Mouse (Mus musculus) hematopoietic stem cell, adult 5-6 weeks (primary cell): Measurements from ENCODE around the gene Cdkl3. TPM values are rescaled to one million over a fixed set of nuclear protein-coding genes. Genes with fewer than 3 reads are reported as not detected.

Experiments
- ATAC-seq, 2 experiments: fragments of 125-278 bp in 1 of 2; replicated peaks in 1 of 2; 2 replicates each; pipeline ENCODE4 v1.8.0; 2016 to 2017; ENCODE audit warnings: inconsistent platforms in 2 of 2, mild to moderate bottlenecking in 2 of 2, moderate number of reproducible peaks in 2 of 2, low read depth in 1 of 2, moderate TSS enrichment in 1 of 2; ENCODE audit not compliant: low FRiP score in 2 of 2, poor library complexity in 2 of 2, severe bottlenecking in 2 of 2, insufficient read depth in 1 of 2, low TSS enrichment in 1 of 2
- total RNA-seq: library from RNA; stranded (forward); fragments of 172-1452, 232-1000 nt; gene quantifications from 2 replicates; pipeline ENCODE4 v1.2.3, GENCODE M21; 2017

Gene Cdkl3
- total RNA-seq, result 7.8 and 12.5 TPM in 2 replicates

- peak; percentile 85 to 86 for ATAC-seq
Observed at GRCm38 (mm10) chr11:52003772-52004528, at the start of gene Cdkl3. TSS of gene Cdkl3 (plus strand) at chr11:52004221.

GRCm38 (mm10) chr11:51956112-51956511 lies 47.9 kb upstream of the Cdkl3 start:
- ATAC-seq, result no peak

- no peak for ATAC-seq
Observed at GRCm38 (mm10) chr11:51957760-51958159, 46.3 kb upstream of the Cdkl3 start.

- no peak for ATAC-seq
Observed at GRCm38 (mm10) chr11:51959511-51959910, 44.5 kb upstream of the Cdkl3 start.

- no peak for ATAC-seq
Observed at GRCm38 (mm10) chr11:51960061-51960460, 44.0 kb upstream of the Cdkl3 start.

- no peak for ATAC-seq
Observed at GRCm38 (mm10) chr11:51960967-51961471, 43.0 kb upstream of the Cdkl3 start.

GRCm38 (mm10) chr11:51961761-51962160 lies 42.3 kb upstream of the Cdkl3 start:
- peak in 1 of 2 experiments; percentile 36; a peak in 1 of 4 replicates for ATAC-seq

- no peak for ATAC-seq
Observed at GRCm38 (mm10) chr11:51962277-51962676, 41.7 kb upstream of the Cdkl3 start.

- ATAC-seq, result no peak
Observed at GRCm38 (mm10) chr11:51966651-51967050, 37.4 kb upstream of the Cdkl3 start.

- ATAC-seq, result peak; percentile 94 to 97
Observed at GRCm38 (mm10) chr11:51967443-51968401, 36.3 kb upstream of the Cdkl3 start, which contains the start of gene Cdkn2aipnl. TSS of gene Cdkn2aipnl (plus strand) at chr11:51967661.

- ATAC-seq, result no peak
Observed at GRCm38 (mm10) chr11:51968896-51969295, 35.1 kb upstream of the Cdkl3 start.

GRCm38 (mm10) chr11:51969511-51969910 lies 34.5 kb upstream of the Cdkl3 start:
- ATAC-seq, result no peak

GRCm38 (mm10) chr11:51971644-51972043 lies 32.4 kb upstream of the Cdkl3 start:
- no peak for ATAC-seq

GRCm38 (mm10) chr11:51999611-52000289 lies 4.3 kb upstream of the Cdkl3 start:
- peak; percentile 3 to 15; a peak in 2 of 4 replicates for ATAC-seq

- ATAC-seq, result peak; percentile 65 to 70
Observed at GRCm38 (mm10) chr11:52000290-52000962, 3.6 kb upstream of the Cdkl3 start, which contains the start of gene Ube2b. TSS of gene Ube2b (minus strand) at chr11:52000762.

GRCm38 (mm10) chr11:52001341-52001740 lies 2.7 kb upstream of the Cdkl3 start:
- ATAC-seq, result no peak

- no peak for ATAC-seq
Observed at GRCm38 (mm10) chr11:52001861-52002260, 2.2 kb upstream of the Cdkl3 start.
